Mouse (Mus musculus) kidney, postnatal 0 days (tissue): ENCODE measurements around the gene Dock1. TPM values are rescaled to one million over a fixed set of nuclear protein-coding genes. Genes with fewer than 3 reads are reported as not detected.

ENCODE experiments used
- ATAC-seq: fragments of 200-750 bp; cut with Nextera tagmentation; replicated peaks from 2 replicates; pipeline ENCODE4 v1.8.0; 2017; ENCODE audit warnings: low read depth, moderate number of reproducible peaks, moderate TSS enrichment, moderate library complexity; ENCODE audit not compliant: low FRiP score
- DNase-seq: peaks from one replicate; pipeline ENCODE4 v3.0.0-alpha.2; 2016; ENCODE audit warnings: low spot score
- H3K27ac ChIP-seq: fragments of 300-500 bp; sonication (generic); 2 replicates; pipeline ENCODE4 v1.5.1; 2014; ENCODE audit warnings: mild to moderate bottlenecking
- H3K27me3 ChIP-seq: fragments of 300-500 bp; sonication (generic); 2 replicates; pipeline ENCODE4 v1.6.1; 2014; ENCODE audit warnings: low read length, mixed read lengths; ENCODE audit not compliant: insufficient read depth
- H3K36me3 ChIP-seq: fragments of 300-500 bp; sonication (generic); 2 replicates; pipeline ENCODE4 v1.6.1; 2014; ENCODE audit warnings: low read length, mixed read lengths; ENCODE audit not compliant: insufficient read depth
- H3K4me1 ChIP-seq: fragments of 300-500 bp; sonication (generic); replicated peaks from 2 replicates; pipeline ENCODE4 v1.6.1; 2014; ENCODE audit warnings: antibody characterized with exemption, low read length, mixed read lengths; ENCODE audit not compliant: insufficient read depth
- H3K4me2 ChIP-seq: fragments of 300-500 bp; sonication (generic); 2 replicates; pipeline ENCODE4 v1.6.1; 2014; ENCODE audit warnings: mild to moderate bottlenecking, low read length, moderate library complexity, mixed read lengths
- H3K4me3 ChIP-seq: fragments of 300-500 bp; sonication (generic); replicated peaks from 2 replicates; pipeline ENCODE4 v1.5.1; 2014; ENCODE audit warnings: low read depth, low read length
- H3K9ac ChIP-seq: fragments of 300-500 bp; sonication (generic); 2 replicates; pipeline ENCODE4 v1.6.1; 2014; ENCODE audit warnings: low read depth, low read length
- H3K9me3 ChIP-seq: fragments of 300-500 bp; sonication (generic); replicated peaks from 2 replicates; pipeline ENCODE4 v1.6.1; 2016; ENCODE audit warnings: low read length, inconsistent platforms, mixed read lengths
- CTCF ChIP-seq: IDR thresholded peaks from 2 replicates; pipeline ENCODE4 v1.5.1; 2016; ENCODE audit warnings: antibody characterized with exemption, low read depth, mild to moderate bottlenecking, moderate library complexity
- WGBS: fragments of 180-500 bp; shearing (Covaris S2); extraction: QIAGEN DNeasy Blood & Tissue Kit; methylation state at CpG from one replicate; pipeline ENCODE4 v1.1.7; 2014; 5-methylcytosine and 5-hydroxymethylcytosine counted together
- polyA plus RNA-seq: library from polyadenylated mRNA; unstranded; fragments of >200 nt; fragmentation: Nextera tagmentation; extraction: Ambion mirVana; gene quantifications from 2 replicates; pipeline ENCODE4 v1.2.1, GENCODE M21; 2015

The Dock1 gene
- polyA plus RNA-seq, 1 experiment from 2014 or later = 23.9 TPM

- DNase-seq (no peak), ATAC-seq (no peak)
- Histone ChIP-seq H3K4me2 (no peak overlapping the region), H3K27ac (no peak overlapping the region), H3K27me3 (no peaks in the 10 kb centered on the region), H3K36me3 (peaks cover 44% of the 10 kb centered on the region), H3K4me3 (no peak overlapping the region), H3K9ac (no peak overlapping the region), H3K9me3 (no peaks in the 10 kb centered on the region), H3K4me1 (no peaks in the 10 kb centered on the region)
- no peak for TF ChIP-seq CTCF
- 79% methylated on average over 4 of the region's 4 CpGs for WGBS
These were observed 91.3 kb downstream of the Dock1 start for GRCm38 (mm10) chr7:134761799-134762198.

- H3K4me2 ChIP-seq = no peak overlapping the region
- TF ChIP-seq CTCF = no peak
- H3K9me3 ChIP-seq = no peaks in the 10 kb centered on the region
- H3K9ac ChIP-seq = no peak overlapping the region
- peaks cover 42% of the 10 kb centered on the region for H3K36me3 ChIP-seq
- WGBS = 23% methylated on average over 13 of the region's 13 CpGs
- no peaks in the 10 kb centered on the region for H3K4me1 ChIP-seq
- H3K4me3 ChIP-seq = no peak overlapping the region
- H3K27ac ChIP-seq = no peak overlapping the region
- no peak; the same call in 1 of the 2 replicates for ATAC-seq
- no peaks in the 10 kb centered on the region for H3K27me3 ChIP-seq
- peak; percentile 71 for DNase-seq
These were observed 94.7 kb downstream of the Dock1 start for GRCm38 (mm10) chr7:134765130-134765529.

GRCm38 (mm10) chr7:134771314-134771713 is 100.9 kb downstream of the Dock1 start:
- Histone ChIP-seq H3K36me3 (peaks cover 40% of the 10 kb centered on the region), H3K4me2 (no peak overlapping the region), H3K9me3 (no peaks in the 10 kb centered on the region), H3K9ac (no peak overlapping the region), H3K27ac (no peak overlapping the region), H3K27me3 (no peaks in the 10 kb centered on the region), H3K4me1 (no peaks in the 10 kb centered on the region), H3K4me3 (no peak overlapping the region)
- DNase-seq (no peak), ATAC-seq (no peak)
- no peak for TF ChIP-seq CTCF
- WGBS = 96% methylated on average over 9 of the region's 9 CpGs

GRCm38 (mm10) chr7:134772363-134772762 is 101.9 kb downstream of the Dock1 start:
- ATAC-seq = no peak
- Histone ChIP-seq H3K9me3 (no peaks in the 10 kb centered on the region), H3K27me3 (no peaks in the 10 kb centered on the region), H3K27ac (no peak overlapping the region), H3K9ac (no peak overlapping the region), H3K4me1 (no peaks in the 10 kb centered on the region), H3K4me3 (no peak overlapping the region), H3K36me3 (peaks cover 31% of the 10 kb centered on the region), H3K4me2 (no peak overlapping the region)
- WGBS = 77% methylated on average over 7 of the region's 7 CpGs
- no peak for TF ChIP-seq CTCF
- no peak for DNase-seq

GRCm38 (mm10) chr7:134772867-134773590 is 102.6 kb downstream of the Dock1 start:
- whole genome bisulfite sequencing = 82% methylated on average over 15 of the region's 15 CpGs
- DNase-seq = no peak
- Histone ChIP-seq H3K9me3 (no peaks in the 10 kb centered on the region), H3K36me3 (peaks cover 34% of the 10 kb centered on the region), H3K27ac (no peak overlapping the region), H3K27me3 (no peaks in the 10 kb centered on the region), H3K4me3 (no peak overlapping the region), H3K4me2 (no peak overlapping the region), H3K4me1 (no peaks in the 10 kb centered on the region), H3K9ac (no peak overlapping the region)
- TF ChIP-seq CTCF = no peak
- ATAC-seq = no peak

- no peak overlapping the region for H3K27ac ChIP-seq
These were observed 103.4 kb downstream of the Dock1 start for GRCm38 (mm10) chr7:134773761-134774415.

More at GRCm38 (mm10) chr7:134773761-134774415, 103.4 kb downstream of the Dock1 start:
- Histone ChIP-seq H3K4me1 (no peaks in the 10 kb centered on the region), H3K9ac (no peak overlapping the region), H3K9me3 (no peaks in the 10 kb centered on the region), H3K36me3 (peaks cover 33% of the 10 kb centered on the region), H3K4me2 (no peak overlapping the region), H3K4me3 (no peak overlapping the region), H3K27me3 (no peaks in the 10 kb centered on the region)
- WGBS = 69% methylated on average over 6 of the region's 6 CpGs
- DNase-seq (peak; percentile 50), ATAC-seq (peak; percentile 72)
- no peak for TF ChIP-seq CTCF
